Comparison of ENCODE assay signal across 27 mouse cellular contexts in genomic region chr1:122123954-122124353, GRCm38 (mm10).
DNase-seq lines count a peak whose midpoint lies in the region; ATAC-seq and TF ChIP-seq lines count a peak whose summit lies in the region.
"Had no signal": no experiment of that assay in that cellular context is flagged by ENCODE, and none has a peak within 500 bp of the region (broad histone marks: within the 10 kb centered on the region; RNA-seq: fewer than 3 reads in every experiment).

No protein-coding gene starts in this region.

- no peaks in the 10 kb centered on the region for H3K9me3 ChIP-seq in embryonic facial prominence, embryonic 14.5 days (ENCODE audit: control insufficient read depth, low read length)
- H3K9me3 ChIP-seq in embryonic facial prominence, embryonic 10.5 days = no peaks in the 10 kb centered on the region
- H3K9me3 ChIP-seq in hindbrain, postnatal 0 days (ENCODE audit: low read length) = no peaks in the 10 kb centered on the region
- H3K9me3 ChIP-seq in hindbrain, embryonic 11.5 days (ENCODE audit: control insufficient read depth, low read length) = no peaks in the 10 kb centered on the region
- no peaks in the 10 kb centered on the region for H3K9me3 ChIP-seq in limb, embryonic 13.5 days
- no peaks in the 10 kb centered on the region for H3K9me3 ChIP-seq in intestine, postnatal 0 days (ENCODE audit: control insufficient read depth)
- H3K9me3 ChIP-seq: heart, embryonic 12.5 days; intestine, embryonic 15.5 days; lung, embryonic 15.5 days; neural tube, embryonic 12.5 days had no signal

- H3K9ac ChIP-seq in embryonic facial prominence, embryonic 14.5 days (ENCODE audit: low read depth, low read length) = no peak overlapping the region
- H3K9ac ChIP-seq in hindbrain, postnatal 0 days (replicated peaks; ENCODE audit: low read length) = no peak overlapping the region
- no peak overlapping the region for H3K9ac ChIP-seq in hindbrain, embryonic 11.5 days (ENCODE audit: low read depth, low read length)
- H3K9ac ChIP-seq in limb, embryonic 13.5 days = no peak overlapping the region
- H3K9ac ChIP-seq in intestine, postnatal 0 days (ENCODE audit: low read depth, low read length) = no peak overlapping the region
- H3K9ac ChIP-seq: heart, embryonic 12.5 days; hindbrain, embryonic 14.5 days; intestine, embryonic 15.5 days; liver, embryonic 14.5 days; lung, embryonic 15.5 days; neural tube, embryonic 12.5 days had no signal

- no peak for TF ChIP-seq CTCF in hindbrain, postnatal 0 days (IDR thresholded peaks at IDR 0.05; ENCODE audit: low read depth)
- no peak for TF ChIP-seq CTCF in intestine, postnatal 0 days (IDR thresholded peaks at IDR 0.05; ENCODE audit: low read depth)

- H3K4me3 ChIP-seq in embryonic facial prominence, embryonic 14.5 days (ENCODE audit: low read depth, low read length) = no peak overlapping the region
- no peak overlapping the region for H3K4me3 ChIP-seq in embryonic facial prominence, embryonic 10.5 days
- no peak overlapping the region for H3K4me3 ChIP-seq in hindbrain, postnatal 0 days (ENCODE audit: low read length)
- H3K4me3 ChIP-seq in hindbrain, embryonic 11.5 days (ENCODE audit: low read depth, low read length) = no peak overlapping the region
- no peak overlapping the region for H3K4me3 ChIP-seq in limb, embryonic 13.5 days
- no peak overlapping the region for H3K4me3 ChIP-seq in intestine, postnatal 0 days (ENCODE audit: low read depth, low read length)
- H3K4me3 ChIP-seq: heart, embryonic 12.5 days; intestine, embryonic 15.5 days; lung, embryonic 15.5 days; megakaryocyte, embryonic 14.5 days; neural tube, embryonic 12.5 days had no signal

- no peak for ATAC-seq in embryonic facial prominence, embryonic 14.5 days (ENCODE audit: low read depth)
- ATAC-seq in hindbrain, postnatal 0 days = no peak
- ATAC-seq in hindbrain, embryonic 11.5 days (ENCODE audit: low FRiP score) = no peak
- ATAC-seq in limb, embryonic 13.5 days (ENCODE audit: low FRiP score, low read depth) = peak; percentile 76
- no peak for ATAC-seq in intestine, postnatal 0 days
- ATAC-seq: intestine, embryonic 15.5 days had no signal

- no peaks in the 10 kb centered on the region for H3K4me1 ChIP-seq in embryonic facial prominence, embryonic 14.5 days (ENCODE audit: control insufficient read depth, insufficient read depth, low read length)
- no peaks in the 10 kb centered on the region for H3K4me1 ChIP-seq in embryonic facial prominence, embryonic 10.5 days
- no peaks in the 10 kb centered on the region for H3K4me1 ChIP-seq in hindbrain, postnatal 0 days (ENCODE audit: insufficient read depth, low read length)
- no peaks in the 10 kb centered on the region for H3K4me1 ChIP-seq in hindbrain, embryonic 11.5 days (replicated peaks; ENCODE audit: control insufficient read depth, insufficient read depth, low read length)
- H3K4me1 ChIP-seq in limb, embryonic 13.5 days = peaks cover 5% of the 10 kb centered on the region
- no peaks in the 10 kb centered on the region for H3K4me1 ChIP-seq in intestine, postnatal 0 days (replicated peaks; ENCODE audit: control insufficient read depth, insufficient read depth, low read length)
- H3K4me1 ChIP-seq: heart, embryonic 12.5 days; intestine, embryonic 15.5 days; lung, embryonic 15.5 days; megakaryocyte, embryonic 14.5 days; neural tube, embryonic 12.5 days had no signal

- no peak overlapping the region for H3K27ac ChIP-seq in embryonic facial prominence, embryonic 14.5 days (replicated peaks; ENCODE audit: low read depth, low read length)
- H3K27ac ChIP-seq in embryonic facial prominence, embryonic 10.5 days (replicated peaks) = no peak overlapping the region
- no peak overlapping the region for H3K27ac ChIP-seq in hindbrain, postnatal 0 days
- no peak overlapping the region for H3K27ac ChIP-seq in hindbrain, embryonic 11.5 days (ENCODE audit: low read depth, low read length)
- H3K27ac ChIP-seq in limb, embryonic 13.5 days = no peak overlapping the region
- H3K27ac ChIP-seq in intestine, postnatal 0 days (ENCODE audit: low read depth, low read length) = no peak overlapping the region
- H3K27ac ChIP-seq: hindbrain, embryonic 14.5 days; intestine, embryonic 15.5 days; liver, embryonic 14.5 days; lung, embryonic 15.5 days; neural tube, embryonic 12.5 days had no signal

- no peaks in the 10 kb centered on the region for H3K27me3 ChIP-seq in embryonic facial prominence, embryonic 14.5 days (replicated peaks; ENCODE audit: control insufficient read depth, insufficient read depth, low read length)
- no peaks in the 10 kb centered on the region for H3K27me3 ChIP-seq in embryonic facial prominence, embryonic 10.5 days (replicated peaks; ENCODE audit: low read depth, poor library complexity, severe bottlenecking)
- H3K27me3 ChIP-seq in hindbrain, postnatal 0 days (ENCODE audit: insufficient read depth, low read length) = no peaks in the 10 kb centered on the region
- H3K27me3 ChIP-seq in hindbrain, embryonic 11.5 days (ENCODE audit: control insufficient read depth, insufficient read depth, low read length) = no peaks in the 10 kb centered on the region
- H3K27me3 ChIP-seq in limb, embryonic 13.5 days = no peaks in the 10 kb centered on the region
- H3K27me3 ChIP-seq in intestine, postnatal 0 days (replicated peaks; ENCODE audit: control insufficient read depth, insufficient read depth, low read length) = no peaks in the 10 kb centered on the region
- H3K27me3 ChIP-seq: heart, embryonic 12.5 days; intestine, embryonic 15.5 days; lung, embryonic 15.5 days; megakaryocyte, embryonic 14.5 days; neural tube, embryonic 12.5 days had no signal

- H3K4me2 ChIP-seq in embryonic facial prominence, embryonic 14.5 days (ENCODE audit: low read depth, low read length) = no peak overlapping the region
- H3K4me2 ChIP-seq in hindbrain, postnatal 0 days (ENCODE audit: low read depth, low read length) = no peak overlapping the region
- H3K4me2 ChIP-seq in hindbrain, embryonic 11.5 days (replicated peaks; ENCODE audit: low read depth, low read length) = no peak overlapping the region
- H3K4me2 ChIP-seq in limb, embryonic 13.5 days (replicated peaks) = no peak overlapping the region
- H3K4me2 ChIP-seq in intestine, postnatal 0 days (replicated peaks; ENCODE audit: low read depth) = no peak overlapping the region
- H3K4me2 ChIP-seq: heart, embryonic 12.5 days; hindbrain, embryonic 14.5 days; intestine, embryonic 15.5 days; lung, embryonic 15.5 days; neural tube, embryonic 12.5 days had no signal

- WGBS in embryonic facial prominence, embryonic 14.5 days = 48% methylated on average over 4 of the region's 4 CpGs
- 77% methylated on average over 4 of the region's 4 CpGs for WGBS in embryonic facial prominence, embryonic 10.5 days
- WGBS in hindbrain, postnatal 0 days = 40% methylated on average over 4 of the region's 4 CpGs
- 78% methylated on average over 4 of the region's 4 CpGs for WGBS in hindbrain, embryonic 11.5 days
- 50% methylated on average over 4 of the region's 4 CpGs for WGBS in limb, embryonic 13.5 days
- 77% methylated on average over 4 of the region's 4 CpGs for WGBS in intestine, postnatal 0 days

- DNase-seq in embryonic facial prominence, embryonic 14.5 days (ENCODE audit: low spot score) = peak; percentile 16
- DNase-seq in embryonic facial prominence, embryonic 10.5 days (ENCODE audit: low spot score) = no peak
- peak; percentile 13 for DNase-seq in hindbrain, postnatal 0 days (ENCODE audit: low spot score)
- no peak for DNase-seq in hindbrain, embryonic 11.5 days (ENCODE audit: low spot score)
- peak; percentile 41 for DNase-seq in brain, adult 2 months (ENCODE audit: low read depth, low spot score)
- no peak for DNase-seq in ovary, postnatal 14 days (ENCODE audit: low spot score)
- DNase-seq: adrenal gland, postnatal 14 days; cerebellum, adult 2 months; cerebellum, postnatal 36 days; gastrocnemius, postnatal 14 days; heart, adult 11 months; heart, postnatal 10 days; kidney, adult 9 months; kidney, postnatal 14 days; lung, postnatal 36 days; right cerebral cortex, adult 18-20 months; right cerebral cortex, postnatal 4 days; thymus, postnatal 25 days had no signal

- H3K36me3 ChIP-seq in embryonic facial prominence, embryonic 14.5 days (ENCODE audit: control insufficient read depth, insufficient read depth, low read length) = no peaks in the 10 kb centered on the region
- no peaks in the 10 kb centered on the region for H3K36me3 ChIP-seq in embryonic facial prominence, embryonic 10.5 days (replicated peaks)
- H3K36me3 ChIP-seq in hindbrain, postnatal 0 days (ENCODE audit: insufficient read depth, low read length) = no peaks in the 10 kb centered on the region
- H3K36me3 ChIP-seq in hindbrain, embryonic 11.5 days (ENCODE audit: control insufficient read depth, insufficient read depth, low read length) = no peaks in the 10 kb centered on the region
- H3K36me3 ChIP-seq in limb, embryonic 13.5 days = no peaks in the 10 kb centered on the region
- H3K36me3 ChIP-seq in intestine, postnatal 0 days (ENCODE audit: control insufficient read depth, insufficient read depth) = no peaks in the 10 kb centered on the region
- H3K36me3 ChIP-seq: heart, embryonic 12.5 days; intestine, embryonic 15.5 days; lung, embryonic 15.5 days; neural tube, embryonic 12.5 days had no signal

Comparison
In these comparisons a context has a peak if more than half of its experiments do, and no peak if none do; other contexts are left out.
1. DNase-seq: peak in embryonic facial prominence, embryonic 14.5 days (single experiment), hindbrain, postnatal 0 days (single experiment) and brain, adult 2 months (single experiment); none in embryonic facial prominence, embryonic 10.5 days (single experiment), hindbrain, embryonic 11.5 days (single experiment) and ovary, postnatal 14 days (single experiment).